Mouse (Mus musculus) C2C12 (cell line): ENCODE data around the gene Cdhr5.

Experiments used
- CTCF ChIP-seq: IDR thresholded peaks from one replicate; pipeline ENCODE4 v1.5.1; 2011; ENCODE audit not compliant: control insufficient read depth, insufficient read depth, insufficient read length
- MAX ChIP-seq: IDR thresholded peaks from one replicate; pipeline ENCODE4 v1.6.1; 2011; ENCODE audit warnings: mild to moderate bottlenecking, control low read depth
- MYOD1 ChIP-seq: IDR thresholded peaks from one replicate; pipeline ENCODE4 v1.6.1; 2011; ENCODE audit warnings: low read depth; ENCODE audit not compliant: control insufficient read depth, insufficient read length
- MYOG ChIP-seq: IDR thresholded peaks from one replicate; pipeline ENCODE4 v1.6.1; 2011; ENCODE audit not compliant: control insufficient read depth, insufficient read length; ENCODE audit errors: extremely low read depth
- USF1 ChIP-seq: IDR thresholded peaks from one replicate; pipeline ENCODE4 v1.6.1; 2011; ENCODE audit warnings: low read depth, mild to moderate bottlenecking, control low read depth, moderate library complexity

GRCm38 (mm10) chr7:141304537-141304936 is 28.0 kb upstream of the Cdhr5 start:
- TF ChIP-seq CTCF (no peak), USF1 (no peak), MAX (no peak), MYOD1 (no peak), MYOG (no peak)
